Mouse (Mus musculus): ENCODE data around the gene Hcls1.

DNA sequence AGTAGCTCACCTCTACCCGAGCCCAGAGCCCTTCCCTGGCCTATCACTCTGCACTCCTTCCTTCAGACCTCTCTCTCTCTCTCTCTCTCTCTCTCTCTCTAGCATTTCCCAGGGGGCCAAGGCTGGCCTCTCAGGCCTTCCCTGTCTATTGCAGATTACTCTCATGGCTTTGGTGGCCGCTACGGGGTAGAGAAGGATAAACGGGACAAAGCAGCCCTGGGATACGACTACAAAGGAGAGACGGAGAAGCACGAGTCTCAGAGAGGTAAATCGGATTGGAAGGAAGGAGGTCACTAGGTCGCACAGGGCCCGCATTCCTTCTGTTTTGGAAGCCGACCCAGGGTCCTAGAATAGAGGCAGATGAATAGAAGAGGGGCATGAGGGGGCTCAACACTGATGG, 20.3 kb downstream of the Hcls1 start:
- TF ChIP-seq CTCF (IDR thresholded peaks at IDR 0.05; ENCODE audit: borderline replicate concordance, insufficient read depth, low read depth, low read length) (no peak), POLR2A (IDR thresholded peaks at IDR 0.05; ENCODE audit: borderline replicate concordance, insufficient read depth, low read length) (no peak)
